Mouse (Mus musculus): ENCODE results near the gene Il13ra2. TPM values are rescaled to one million over a fixed set of nuclear protein-coding genes. Genes with fewer than 3 reads are reported as not detected.

Gene Il13ra2
- polyA plus RNA-seq (2014; fragmentation: Illumina TruSeq; extraction: RNeasy Lipid Tissue Mini Kit (QIAGEN cat#74804); ENCODE audit: low read depth, low replicate concordance), result 2.2 TPM

DNA sequence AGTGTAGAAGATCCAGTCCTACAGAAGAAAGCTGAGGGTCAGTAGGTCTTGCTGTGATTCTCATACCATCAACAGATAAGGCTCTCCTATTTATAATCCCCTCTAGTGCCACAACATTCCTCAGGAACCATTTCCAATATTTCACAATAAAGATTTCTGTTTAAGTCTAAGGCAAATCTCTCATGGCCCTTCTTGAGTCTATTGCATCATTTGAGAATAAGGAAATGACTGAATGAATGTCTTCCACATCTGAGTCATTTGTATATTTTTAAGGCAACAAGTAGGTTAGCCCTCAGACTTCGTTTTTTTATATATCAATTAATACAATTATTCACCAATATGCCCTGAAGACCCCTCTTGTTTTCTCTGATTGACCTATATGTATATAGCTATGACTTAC, at the start of gene Il13ra2:
TSS of gene Il13ra2 (minus strand) at position 64 of the 400 bp plus-strand sequence.

DNA sequence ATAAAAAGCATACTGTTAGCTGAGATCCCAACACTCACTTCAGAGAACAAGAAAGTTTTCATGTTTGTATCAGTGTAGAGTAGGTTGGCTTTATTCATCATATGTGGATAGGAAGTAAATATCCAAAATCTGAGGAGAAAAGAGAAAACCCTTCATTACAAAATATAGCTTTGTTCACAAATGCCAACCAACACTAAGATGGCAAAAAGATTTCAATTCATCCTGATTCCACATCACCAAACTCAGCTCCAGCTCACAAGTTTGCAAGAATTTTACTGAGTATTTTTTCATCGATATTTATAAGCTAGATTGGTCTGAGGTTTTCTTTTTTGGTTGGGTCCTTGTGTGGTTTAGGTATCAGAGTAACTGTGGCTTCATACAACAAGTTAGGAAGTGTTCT, 24.6 kb upstream of the Il13ra2 start, which contains the start of gene Vmn1r239-ps:
TSS of gene Vmn1r239-ps (minus strand) at position 101 of the 400 bp plus-strand sequence.

Other genes starting within 250 kb of the Il13ra2 start
- not detected for gene Vmn1r239-ps, start 24.5 kb upstream of the Il13ra2 start, polyA plus RNA-seq (2014; fragmentation: Illumina TruSeq; extraction: RNeasy Lipid Tissue Mini Kit (QIAGEN cat#74804); ENCODE audit: low read depth, low replicate concordance)
- gene Lrch2, start 124.9 kb upstream of the Il13ra2 start, polyA plus RNA-seq (2014; fragmentation: Illumina TruSeq; extraction: RNeasy Lipid Tissue Mini Kit (QIAGEN cat#74804); ENCODE audit: low read depth, low replicate concordance), result 0.32 TPM

All from liver, adult 10 weeks (tissue).